Mouse (Mus musculus): ENCODE results near the gene Mrvi1.

DNA sequence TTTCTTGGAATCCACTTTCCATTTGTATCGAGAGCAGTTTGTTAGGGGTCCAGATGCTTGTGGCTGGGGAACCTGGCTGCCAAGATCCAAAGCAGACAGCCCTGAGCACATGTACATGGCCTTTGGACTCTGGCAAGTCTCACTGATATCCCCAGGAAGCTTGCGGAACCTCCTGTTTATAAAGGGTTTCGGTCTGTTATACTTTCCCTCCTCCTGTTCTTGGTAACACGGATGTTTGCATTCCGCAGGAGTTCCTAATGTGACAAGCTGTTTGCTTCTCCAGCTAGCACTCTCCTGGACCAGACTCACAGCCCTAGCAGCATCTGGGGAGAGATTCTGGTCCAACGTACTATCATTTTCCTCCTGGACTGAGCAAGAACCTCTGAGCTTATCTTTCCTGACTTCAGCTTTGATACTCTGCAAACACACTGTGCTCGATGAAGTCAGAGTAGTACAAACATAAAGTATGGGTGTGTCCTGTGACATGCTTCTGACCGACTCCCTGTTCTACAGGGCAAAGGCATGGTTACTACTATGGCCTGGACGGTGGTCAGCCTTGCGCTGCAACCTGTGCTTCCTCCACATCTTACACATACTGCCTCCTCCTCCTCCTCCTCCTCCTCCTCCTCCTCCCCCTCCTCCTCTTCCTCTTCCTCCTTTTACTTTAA lies 88.2 kb downstream of the Mrvi1 start:
- TF ChIP-seq CTCF (IDR thresholded peaks at IDR 0.05; ENCODE audit: low read depth, low read length) (no peak), POLR2A (IDR thresholded peaks at IDR 0.05; ENCODE audit: insufficient read depth, low read length) (no peak), EP300 (IDR thresholded peaks at IDR 0.05; ENCODE audit: insufficient read depth, low read depth, low read length) (no peak)

Measured in ES-Bruce4 (cell line).